Mouse (Mus musculus) liver, adult 2 months (tissue): ENCODE measurements around the gene Cdkl1. TPM values are rescaled to one million over a fixed set of nuclear protein-coding genes. Genes with fewer than 3 reads are reported as not detected.

Experiments
- DNase-seq: peaks from one replicate; pipeline ENCODE4 v3.0.0-alpha.2; 2011; ENCODE audit warnings: low read depth, low spot score; ENCODE audit errors: extremely low read depth
- H3K27ac ChIP-seq: fragments of 200-500 bp; replicated peaks from 2 replicates; pipeline ENCODE4 v1.5.1; 2012; ENCODE audit warnings: low read depth, mild to moderate bottlenecking, control low read depth, inconsistent platforms, low read length; ENCODE audit not compliant: insufficient read depth
- H3K27me3 ChIP-seq: fragments of 200-500 bp; 2 replicates; pipeline ENCODE4 v1.6.1; 2012; ENCODE audit warnings: mild to moderate bottlenecking, moderate library complexity, low read length, inconsistent platforms; ENCODE audit not compliant: control insufficient read depth, insufficient read depth
- H3K36me3 ChIP-seq: fragments of 200-500 bp; 2 replicates; pipeline ENCODE4 v1.6.1; 2012; ENCODE audit warnings: low read length, inconsistent platforms; ENCODE audit not compliant: control insufficient read depth, insufficient read depth
- H3K4me1 ChIP-seq: fragments of 200-500 bp; 2 replicates; pipeline ENCODE4 v1.6.1; 2011; ENCODE audit warnings: low read length; ENCODE audit not compliant: control insufficient read depth, insufficient read depth
- H3K4me3 ChIP-seq: fragments of 200-500 bp; 2 replicates; pipeline ENCODE4 v1.5.1; 2011; ENCODE audit warnings: low read depth, mild to moderate bottlenecking, control low read depth, low read length, moderate library complexity; ENCODE audit not compliant: insufficient read depth
- H3K79me2 ChIP-seq: fragments of 200-500 bp; 2 replicates; pipeline ENCODE4 v1.6.1; 2012; ENCODE audit warnings: inconsistent platforms, mild to moderate bottlenecking, low read length, moderate library complexity; ENCODE audit not compliant: control insufficient read depth, insufficient read depth
- H3K9ac ChIP-seq: fragments of 200-500 bp; 2 replicates; pipeline ENCODE4 v1.6.1; 2012; ENCODE audit warnings: low read depth, mild to moderate bottlenecking, control low read depth, inconsistent platforms, low read length
- CTCF ChIP-seq: fragments of 200-500 bp; IDR thresholded peaks from 2 replicates; pipeline ENCODE4 v1.5.1; 2011; ENCODE audit warnings: low read depth, low read length, control low read depth
- POLR2A ChIP-seq: fragments of 200-500 bp; IDR thresholded peaks from 2 replicates; pipeline ENCODE4 v1.6.1; 2011; ENCODE audit warnings: low read length, control low read depth; ENCODE audit not compliant: insufficient read depth; ENCODE audit errors: extremely low read depth
- WGBS: fragments of 180-500 bp; shearing (Covaris S2); methylation state at CpG from one replicate; pipeline ENCODE4 v1.1.7; 2018; 5-methylcytosine and 5-hydroxymethylcytosine counted together
- polyA plus RNA-seq: library from polyadenylated mRNA; depleted of rRNA; stranded (reverse); fragments of >200 nt; gene quantifications from 2 replicates; pipeline ENCODE4 v1.2.3, GENCODE M21; 2012
- total RNA-seq: library from RNA; depleted of rRNA; stranded (reverse); fragments of >200 nt; gene quantifications from 2 replicates; pipeline ENCODE4 v1.2.3, GENCODE M21; 2014

Gene Cdkl1
- total and polyA plus RNA-seq, 2 experiments, result 0.05 to 0.28 TPM

DNA sequence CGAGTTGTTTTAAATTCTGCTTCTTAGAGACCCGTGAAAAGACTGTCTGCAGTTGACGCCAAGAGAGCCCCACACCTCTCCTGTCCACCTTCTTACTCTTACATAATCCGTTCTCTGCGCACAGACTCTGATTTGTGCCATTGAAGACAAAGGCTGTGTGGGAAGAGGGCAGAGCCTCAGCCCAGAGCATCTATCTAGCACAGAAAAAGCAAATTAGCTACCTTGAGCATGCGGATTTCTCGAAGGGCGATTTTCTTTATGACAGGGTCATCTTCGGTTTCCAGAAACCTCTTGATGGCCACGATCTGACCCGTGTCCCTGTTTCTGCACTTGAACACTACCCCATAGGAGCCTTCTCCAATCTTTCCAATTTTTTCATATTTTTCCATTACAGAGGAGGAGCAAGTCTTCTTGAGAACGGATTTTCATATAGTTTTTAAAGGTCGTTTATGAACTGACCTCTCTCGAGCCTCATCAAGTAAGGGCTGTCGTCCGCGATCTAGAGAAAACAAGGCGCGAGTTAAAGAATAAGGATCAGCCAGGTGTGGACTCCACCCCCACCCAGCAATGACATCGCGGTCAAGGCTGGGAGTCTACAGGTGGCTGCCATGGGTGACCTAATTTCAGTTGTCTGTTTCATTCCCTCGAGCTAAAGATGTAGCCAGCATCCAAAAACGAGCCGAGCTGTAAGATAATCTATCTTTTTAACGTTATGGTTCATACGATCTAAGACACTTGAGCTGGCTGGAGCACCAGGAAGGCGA is 1.1 kb downstream of the Cdkl1 start:
- no peaks in the 10 kb centered on the region for H3K27me3 ChIP-seq
- TF ChIP-seq POLR2A, result no peak
- TF ChIP-seq CTCF, result no peak
- no peaks in the 10 kb centered on the region for H3K36me3 ChIP-seq
- H3K27ac ChIP-seq, result no peak overlapping the region
- H3K79me2 ChIP-seq, result no peaks in the 10 kb centered on the region
- peaks cover 6% of the 10 kb centered on the region; the same call in 1 of the 2 replicates for H3K4me1 ChIP-seq
- H3K4me3 ChIP-seq, result peak overlapping the region; percentile 62
- WGBS, result 49% methylated on average over 27 of the region's 27 CpGs
- peak overlapping the region; percentile 46 for H3K9ac ChIP-seq
- no peak for DNase-seq

DNA sequence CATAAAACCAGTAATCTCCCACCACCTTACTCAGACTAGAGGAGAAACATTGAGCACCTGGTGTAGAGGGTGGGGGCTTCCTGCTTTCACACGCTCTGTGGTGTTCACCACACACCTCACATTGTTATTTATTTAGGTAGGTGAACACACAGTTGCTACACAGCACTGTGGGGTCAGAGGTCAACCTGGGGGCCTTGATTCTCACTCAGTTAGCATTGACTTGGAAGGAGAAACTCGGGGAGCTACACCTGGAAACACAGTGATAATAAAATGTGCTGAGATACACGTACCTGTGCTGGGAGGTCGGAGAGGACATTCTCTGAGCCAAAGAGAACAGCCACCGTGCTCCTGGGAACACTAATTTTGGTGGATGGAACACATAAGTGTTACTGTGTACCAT is 2.7 kb downstream of the Cdkl1 start:
- Histone ChIP-seq H3K27me3 (no peaks in the 10 kb centered on the region), H3K4me3 (no peak overlapping the region), H3K27ac (no peak overlapping the region), H3K36me3 (no peaks in the 10 kb centered on the region), H3K79me2 (no peaks in the 10 kb centered on the region), H3K4me1 (peaks cover 6% of the 10 kb centered on the region; the same call in 1 of the 2 replicates), H3K9ac (no peak overlapping the region)
- WGBS, result 36% methylated on average over 5 of the region's 5 CpGs
- no peak for TF ChIP-seq POLR2A
- TF ChIP-seq CTCF, result no peak
- no peak for DNase-seq

DNA sequence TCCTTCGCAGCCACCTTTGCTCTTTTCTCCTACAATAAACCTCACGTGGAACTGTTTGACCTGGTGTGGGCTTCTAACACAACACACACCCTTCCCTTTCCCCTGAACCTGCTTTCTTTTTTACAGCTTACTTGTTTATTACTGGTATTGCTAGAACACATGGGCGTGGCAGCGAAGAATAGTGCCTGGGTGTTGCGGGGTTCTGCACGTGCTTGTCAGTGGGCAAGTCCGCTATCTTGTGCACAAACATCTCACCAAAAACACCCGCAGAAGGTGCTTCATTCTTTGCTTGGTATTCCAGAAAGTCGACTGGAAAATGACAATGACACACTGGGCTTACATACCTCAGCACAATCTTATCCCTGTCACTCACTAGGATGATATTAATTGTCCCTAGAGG is 5.6 kb downstream of the Cdkl1 start:
- Histone ChIP-seq H3K4me1 (peaks cover 7% of the 10 kb centered on the region; the same call in 1 of the 2 replicates), H3K27ac (no peak overlapping the region), H3K36me3 (no peaks in the 10 kb centered on the region), H3K27me3 (no peaks in the 10 kb centered on the region), H3K4me3 (no peak overlapping the region), H3K9ac (no peak overlapping the region), H3K79me2 (no peaks in the 10 kb centered on the region)
- no peak for TF ChIP-seq POLR2A
- TF ChIP-seq CTCF, result no peak
- 92% methylated on average over 9 of the region's 9 CpGs for WGBS
- no peak for DNase-seq

DNA sequence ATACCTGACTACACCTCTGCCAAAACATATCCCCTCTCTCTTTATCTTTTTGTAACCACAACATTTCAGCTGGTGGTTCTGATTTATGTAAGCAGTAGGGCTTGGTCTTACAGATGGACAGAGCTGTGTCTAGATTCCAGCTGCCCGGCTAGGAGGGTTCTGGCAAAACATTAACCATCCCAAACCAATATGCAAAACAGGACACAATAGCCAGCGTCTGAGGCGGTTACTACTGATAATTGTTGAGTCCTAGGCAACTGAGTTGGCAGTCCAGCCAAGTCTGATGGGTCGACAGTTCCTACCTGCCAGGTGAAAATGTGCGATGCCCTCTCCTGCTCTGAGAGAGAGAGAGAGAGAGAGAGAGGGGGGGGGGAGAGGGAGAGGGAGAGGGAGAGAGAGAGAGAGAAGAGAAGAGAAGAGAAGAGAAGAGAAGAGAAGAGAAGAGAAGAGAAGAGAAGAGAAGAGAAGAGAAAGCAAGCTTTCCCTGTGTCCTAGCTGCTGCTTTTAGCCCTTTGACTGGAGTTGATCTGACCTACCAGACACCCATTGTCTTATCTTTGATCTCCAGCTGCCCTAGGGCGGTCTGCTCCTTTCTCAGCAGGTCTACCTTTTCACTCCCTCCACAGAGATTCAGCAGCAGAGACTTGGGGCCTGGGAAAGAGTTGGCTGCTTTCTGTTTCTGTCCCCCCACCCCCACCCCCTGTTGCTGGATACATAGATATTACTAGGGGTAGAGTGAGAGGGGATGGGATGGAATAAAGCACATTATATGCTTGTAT is 7.6 kb downstream of the Cdkl1 start:
- 39% methylated on average over 6 of the region's 6 CpGs for WGBS
- H3K4me1 ChIP-seq, result peaks cover 9% of the 10 kb centered on the region
- DNase-seq, result peak; percentile 71
- H3K27me3 ChIP-seq, result no peaks in the 10 kb centered on the region
- TF ChIP-seq POLR2A (no peak), CTCF (no peak)
- no peaks in the 10 kb centered on the region for H3K36me3 ChIP-seq
- H3K9ac ChIP-seq, result no peak overlapping the region
- H3K27ac ChIP-seq, result no peak overlapping the region
- H3K79me2 ChIP-seq, result no peaks in the 10 kb centered on the region
- H3K4me3 ChIP-seq, result no peak overlapping the region

DNA sequence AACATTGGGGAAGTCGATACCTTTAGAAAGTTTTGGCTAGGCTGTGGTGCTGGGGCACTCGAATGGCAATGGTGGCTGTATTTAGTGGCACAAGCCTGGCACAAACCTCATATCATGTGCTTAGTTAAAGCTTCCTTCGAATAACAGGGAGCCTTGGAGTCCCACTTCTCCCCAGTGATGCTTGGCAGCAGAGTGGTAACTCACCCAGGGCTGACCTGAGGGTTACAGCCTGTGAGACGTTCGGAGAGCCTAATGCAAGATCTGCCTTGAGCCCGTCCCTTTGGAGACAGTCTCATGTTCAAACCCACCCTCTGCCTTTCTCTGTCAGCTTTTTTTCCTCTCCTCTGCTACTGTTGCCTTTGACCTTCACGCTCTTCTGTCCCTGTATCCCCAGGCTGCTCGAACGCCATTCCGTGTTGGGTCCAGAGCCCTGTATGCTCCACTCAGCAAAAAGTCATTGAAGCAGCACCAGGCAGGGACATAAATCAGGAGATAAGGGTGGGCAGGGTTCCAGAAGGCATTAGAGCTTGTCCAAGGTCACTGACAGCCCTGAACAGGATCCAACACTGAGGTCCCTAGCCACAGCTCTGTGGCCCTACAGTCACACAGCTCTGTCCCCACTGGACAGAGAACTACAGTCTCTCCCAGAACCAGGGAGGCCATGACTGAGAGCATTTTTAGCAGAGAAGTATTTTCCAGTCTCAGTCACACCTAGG is 9.0 kb downstream of the Cdkl1 start:
- peak; percentile 65 for DNase-seq
- no peaks in the 10 kb centered on the region for H3K27me3 ChIP-seq
- no peak overlapping the region for H3K4me3 ChIP-seq
- no peak overlapping the region for H3K27ac ChIP-seq
- TF ChIP-seq POLR2A, result no peak
- TF ChIP-seq CTCF, result no peak
- H3K4me1 ChIP-seq, result peaks cover 14% of the 10 kb centered on the region
- no peak overlapping the region for H3K9ac ChIP-seq
- WGBS, result 57% methylated on average over 10 of the region's 10 CpGs
- H3K79me2 ChIP-seq, result no peaks in the 10 kb centered on the region
- no peaks in the 10 kb centered on the region for H3K36me3 ChIP-seq
